Mouse (Mus musculus): ENCODE results near the gene Tsc22d3. TPM values are rescaled to one million over a fixed set of nuclear protein-coding genes. Genes with fewer than 3 reads are reported as not detected.
A peak's percentile ranks its signal among the peaks of the same experiment; 100 is the strongest.

Tsc22d3 gene
- total and polyA plus RNA-seq, 3 experiments, result 8.4 to 32.8 (median 15.2) TPM

GRCm38 (mm10) chrX:140524231-140524630 is 76.2 kb downstream of the Tsc22d3 start:
- TF ChIP-seq HCFC1 (IDR thresholded peaks at IDR 0.05; ENCODE audit: low read depth, low read length), result no peak
- TF ChIP-seq CHD2 (IDR thresholded peaks at IDR 0.05; ENCODE audit: low read length), result no peak
- TF ChIP-seq ZKSCAN1 (IDR thresholded peaks at IDR 0.05; ENCODE audit: borderline replicate concordance, low read depth, low read length), result no peak
- no peak for TF ChIP-seq RCOR1 (conservative IDR thresholded peaks at IDR 0.05; ENCODE audit: low read depth, low read length)
- TF ChIP-seq ELF1 (IDR thresholded peaks at IDR 0.05; ENCODE audit: low read depth, low read length), result no peak
- no peak for TF ChIP-seq MYC (IDR thresholded peaks at IDR 0.05; ENCODE audit: low read depth, low read length)
- no peak for TF ChIP-seq JUN (IDR thresholded peaks at IDR 0.05; ENCODE audit: insufficient read depth, low read depth, low read length)
- no peak for TF ChIP-seq MEF2A (IDR thresholded peaks at IDR 0.05; ENCODE audit: borderline replicate concordance, low read depth, low read length)
- no peak for TF ChIP-seq POLR2A (IDR thresholded peaks at IDR 0.05; ENCODE audit: low read depth, low read length)
- no peak for TF ChIP-seq MAFK (IDR thresholded peaks at IDR 0.05; ENCODE audit: insufficient replicate concordance, low read length)
- no peak for TF ChIP-seq CTCF (conservative IDR thresholded peaks at IDR 0.05 in 1 of 2, IDR thresholded peaks at IDR 0.05 in 1 of 2; ENCODE audit: low read depth in 2 of 2, low read length in 2 of 2)
- TF ChIP-seq ZC3H11A (IDR thresholded peaks at IDR 0.05; ENCODE audit: low read depth, low read length), result no peak
- TF ChIP-seq TBP (conservative IDR thresholded peaks at IDR 0.05; ENCODE audit: low read depth, low read length), result no peak
- TF ChIP-seq PAX5 (IDR thresholded peaks at IDR 0.05; ENCODE audit: low read length), result no peak
- no peak for TF ChIP-seq IRF4 (IDR thresholded peaks at IDR 0.05; ENCODE audit: low read depth, low read length)
- peaks cover 5 to 29% of the 10 kb centered on the region in 2 experiments for H3K4me1 ChIP-seq (ENCODE audit: control insufficient read depth in 1 of 2, insufficient read depth in 2 of 2)

DNA sequence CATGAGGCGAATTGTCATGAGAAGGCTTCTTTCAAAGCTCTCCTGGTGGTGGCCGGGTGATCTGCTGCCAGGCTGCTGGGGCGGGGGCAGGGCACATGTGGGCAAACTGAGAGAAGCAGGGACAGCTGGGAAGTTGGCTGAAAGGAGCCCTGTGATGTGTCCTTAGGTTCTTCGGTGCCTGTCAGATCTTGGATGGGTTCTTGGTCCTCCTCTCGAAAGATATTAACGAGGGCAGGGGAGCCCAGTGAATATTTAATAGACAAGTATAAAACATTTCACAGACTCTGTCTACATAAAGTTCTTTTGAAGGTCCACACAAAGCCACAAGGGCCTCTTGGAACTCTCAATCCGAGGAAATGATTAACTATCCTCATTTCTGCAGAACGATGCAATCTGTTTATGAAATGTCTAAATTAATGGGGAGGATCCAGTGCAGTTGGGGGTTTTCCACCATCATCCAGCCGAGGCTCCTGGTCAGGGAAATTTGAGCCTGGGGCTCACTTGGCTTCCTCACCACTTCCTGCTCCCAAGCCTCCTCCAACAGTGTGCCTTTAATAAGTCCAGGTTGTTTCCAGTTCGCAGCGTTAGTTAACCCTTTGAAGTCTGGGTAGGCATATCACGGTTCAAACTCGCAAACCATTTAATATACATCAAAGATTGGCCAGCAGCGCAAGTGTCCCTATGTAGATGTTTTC is 78.2 kb downstream of the Tsc22d3 start:
- Histone ChIP-seq H3K9ac (ENCODE audit: insufficient read depth, low read depth) (no peak overlapping the region), H3K36me3 (replicated peaks in 1 of 2; ENCODE audit: control insufficient read depth in 1 of 2, insufficient read depth in 1 of 2, low read length in 1 of 2) (no peaks in the 10 kb centered on the region), H3K4me1 (ENCODE audit: control insufficient read depth in 1 of 2, insufficient read depth in 2 of 2) (peaks cover 5 to 25% of the 10 kb centered on the region in 2 experiments), H3K79me2 (replicated peaks; ENCODE audit: control insufficient read depth, extremely low read depth, insufficient read depth, poor library complexity, severe bottlenecking) (no peaks in the 10 kb centered on the region), H3K4me3 (replicated peaks in 1 of 3; ENCODE audit: low read depth in 2 of 3, low read length in 2 of 3, poor library complexity in 1 of 3) (no peak overlapping the region), H3K9me3 (replicated peaks; ENCODE audit: low read length) (no peaks in the 10 kb centered on the region), H3K4me2 (ENCODE audit: insufficient read depth, low read depth, poor library complexity, severe bottlenecking) (no peak overlapping the region), H3K27me3 (replicated peaks) (no peaks in the 10 kb centered on the region), H3K27ac (ENCODE audit: insufficient read depth, low read depth) (no peak overlapping the region)
- in situ Hi-C loops (cut with MboI; ENCODE audit: low pct_ligation_motif_present, low pct_unique_long_range_greater_than_20kb, low sequenced_read_pairs) (no loop called here), dilution Hi-C loops (cut with MboI; ENCODE audit: extremely low pct_ligation_motif_present, extremely low pct_unique_long_range_greater_than_20kb, low sequenced_read_pairs) (no loop called here)
- peak; percentile 68 for TF ChIP-seq CHD2 (IDR thresholded peaks at IDR 0.05; ENCODE audit: low read length)
- TF ChIP-seq USF2 (conservative IDR thresholded peaks at IDR 0.05; ENCODE audit: low read depth, low read length), result no peak
- TF ChIP-seq ETS1 (conservative IDR thresholded peaks at IDR 0.05; ENCODE audit: low read depth, low read length), result no peak
- TF ChIP-seq MAX (IDR thresholded peaks at IDR 0.05; ENCODE audit: low read length), result peak; percentile 34; the same call in 1 of the 2 replicates
- no peak for TF ChIP-seq ELF1 (IDR thresholded peaks at IDR 0.05; ENCODE audit: low read depth, low read length)
- no peak for TF ChIP-seq MAFK (IDR thresholded peaks at IDR 0.05; ENCODE audit: insufficient replicate concordance, low read length)
- no peak for TF ChIP-seq UBTF (IDR thresholded peaks at IDR 0.05; ENCODE audit: low read depth, low read length)
- no peak for TF ChIP-seq POLR2AphosphoS2 (IDR thresholded peaks at IDR 0.05; ENCODE audit: low read depth, low read length)
- TF ChIP-seq NRF1 (IDR thresholded peaks at IDR 0.05; ENCODE audit: low read depth, low read length), result no peak
- TF ChIP-seq CTCF (conservative IDR thresholded peaks at IDR 0.05 in 1 of 2, IDR thresholded peaks at IDR 0.05 in 1 of 2; ENCODE audit: low read depth in 2 of 2, low read length in 2 of 2), result peak in 1 of 2 experiments; percentile 2; a peak in 1 of 4 replicates
- TF ChIP-seq TBP (conservative IDR thresholded peaks at IDR 0.05; ENCODE audit: low read depth, low read length), result no peak
- no peak for TF ChIP-seq USF1 (IDR thresholded peaks at IDR 0.05; ENCODE audit: low read depth, low read length)
- TF ChIP-seq SMC3 (IDR thresholded peaks at IDR 0.05; ENCODE audit: low read depth, low read length), result no peak
- TF ChIP-seq JUN (IDR thresholded peaks at IDR 0.05; ENCODE audit: insufficient read depth, low read depth, low read length), result no peak
- no peak for DNase-seq (ENCODE audit: extremely low read depth)

More at GRCm38 (mm10) chrX:140524231-140524630, 76.2 kb downstream of the Tsc22d3 start:
- H3K9me3 ChIP-seq (replicated peaks; ENCODE audit: low read length), result no peaks in the 10 kb centered on the region
- in situ Hi-C loops (cut with MboI; ENCODE audit: low pct_ligation_motif_present, low pct_unique_long_range_greater_than_20kb, low sequenced_read_pairs) (no loop called here), dilution Hi-C loops (cut with MboI; ENCODE audit: extremely low pct_ligation_motif_present, extremely low pct_unique_long_range_greater_than_20kb, low sequenced_read_pairs) (no loop called here)
- no peak for DNase-seq (ENCODE audit: extremely low read depth)
- H3K9ac ChIP-seq (ENCODE audit: insufficient read depth, low read depth), result no peak overlapping the region
- H3K4me3 ChIP-seq (replicated peaks in 1 of 3; ENCODE audit: low read depth in 2 of 3, low read length in 2 of 3, poor library complexity in 1 of 3), result no peak overlapping the region
- no peak overlapping the region for H3K27ac ChIP-seq (ENCODE audit: insufficient read depth, low read depth)
- H3K79me2 ChIP-seq (replicated peaks; ENCODE audit: control insufficient read depth, extremely low read depth, insufficient read depth, poor library complexity, severe bottlenecking), result no peaks in the 10 kb centered on the region
- H3K4me2 ChIP-seq (ENCODE audit: insufficient read depth, low read depth, poor library complexity, severe bottlenecking), result no peak overlapping the region
- no peaks in the 10 kb centered on the region for H3K36me3 ChIP-seq (replicated peaks in 1 of 2; ENCODE audit: control insufficient read depth in 1 of 2, insufficient read depth in 1 of 2, low read length in 1 of 2)
- H3K27me3 ChIP-seq (replicated peaks), result no peaks in the 10 kb centered on the region

Data from CH12.LX (cell line).